Mouse (Mus musculus) neural tube, embryonic 11.5 days (tissue): ENCODE results near the gene Cbfa2t2. TPM values are rescaled to one million over a fixed set of nuclear protein-coding genes. Genes with fewer than 3 reads are reported as not detected.
"Not testable (repeated sequence)": the region's sequence is repeated elsewhere in the genome, so short reads cannot be mapped to it uniquely, and the experiment has no call there.

Source experiments
- ATAC-seq: fragments of 200-750 bp; cut with Nextera tagmentation; 2 replicates; pipeline ENCODE4 v1.8.0; 2017; ENCODE audit warnings: moderate number of reproducible peaks, mild to moderate bottlenecking, moderate TSS enrichment, moderate library complexity; ENCODE audit not compliant: insufficient read depth, low FRiP score, low TSS enrichment
- DNase-seq: peaks from one replicate; pipeline ENCODE4 v3.0.0-alpha.2; 2015; ENCODE audit warnings: low spot score
- H3K27ac ChIP-seq: fragments of 300-500 bp; sonication (generic); 2 replicates; pipeline ENCODE4 v1.5.1; 2014; ENCODE audit warnings: low read depth, mild to moderate bottlenecking, low read length
- H3K27me3 ChIP-seq: fragments of 300-500 bp; sonication (generic); 2 replicates; pipeline ENCODE4 v1.6.1; 2014; ENCODE audit warnings: mild to moderate bottlenecking, low read length, mixed read lengths; ENCODE audit not compliant: control insufficient read depth, insufficient read depth
- H3K36me3 ChIP-seq: fragments of 300-500 bp; sonication (generic); 2 replicates; pipeline ENCODE4 v1.6.1; 2014; ENCODE audit warnings: mild to moderate bottlenecking, low read length, moderate library complexity, mixed read lengths; ENCODE audit not compliant: control insufficient read depth, insufficient read depth
- H3K4me1 ChIP-seq: fragments of 300-500 bp; sonication (generic); 2 replicates; pipeline ENCODE4 v1.6.1; 2014; ENCODE audit warnings: low read length, mixed read lengths; ENCODE audit not compliant: control insufficient read depth, insufficient read depth
- H3K4me2 ChIP-seq: fragments of 300-500 bp; sonication (generic); 2 replicates; pipeline ENCODE4 v1.6.1; 2014; ENCODE audit warnings: low read depth, mild to moderate bottlenecking, moderate library complexity
- H3K4me3 ChIP-seq: fragments of 300-500 bp; sonication (generic); 2 replicates; pipeline ENCODE4 v1.5.1; 2014; ENCODE audit warnings: low read depth, low read length
- H3K9ac ChIP-seq: fragments of 300-500 bp; sonication (generic); 2 replicates; pipeline ENCODE4 v1.6.1; 2014; ENCODE audit warnings: mild to moderate bottlenecking, low read length
- H3K9me3 ChIP-seq: fragments of 300-500 bp; sonication (generic); 2 replicates; pipeline ENCODE4 v1.6.1; 2016; ENCODE audit warnings: low read length; ENCODE audit not compliant: control insufficient read depth
- WGBS: fragments of 180-500 bp; shearing (Covaris S2); extraction: QIAGEN DNeasy Blood & Tissue Kit; methylation state at CpG from one replicate; pipeline ENCODE4 v1.1.7; 2014; 5-methylcytosine and 5-hydroxymethylcytosine counted together
- polyA plus RNA-seq: library from polyadenylated mRNA; unstranded; fragments of >200 nt; fragmentation: Nextera tagmentation; extraction: Ambion mirVana; gene quantifications from 2 replicates; pipeline ENCODE4 v1.2.1, GENCODE M21; 2014

Cbfa2t2 gene
- polyA plus RNA-seq, 1 experiment from 2014 or later, result 63.6 TPM

GRCm38 (mm10) chr2:154474251-154475061, 38.2 kb downstream of the Cbfa2t2 start:
- ATAC-seq, result no peak
- no peak for DNase-seq

DNA sequence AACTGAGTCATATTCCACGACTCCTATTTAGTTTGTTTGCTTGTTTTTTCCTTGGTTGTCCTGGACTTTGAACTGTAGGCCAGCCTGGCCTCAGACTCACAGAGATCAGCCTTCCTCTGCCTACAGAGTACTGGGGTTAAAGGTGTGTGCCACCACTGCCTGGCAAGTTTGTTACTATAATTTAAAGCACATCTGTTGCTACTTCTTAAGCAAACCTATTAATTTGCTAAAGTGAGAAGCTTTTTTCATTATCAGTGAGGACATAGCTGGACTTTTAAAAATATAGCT, 38.7 kb downstream of the Cbfa2t2 start:
- no peak overlapping the region for H3K4me2 ChIP-seq
- ATAC-seq (no peak), DNase-seq (no peak)
- 82% methylated on average over 1 of the region's 1 CpGs for WGBS
- no peak overlapping the region for H3K4me3 ChIP-seq
- no peaks in the 10 kb centered on the region for H3K27me3 ChIP-seq
- no peaks in the 10 kb centered on the region for H3K4me1 ChIP-seq
- no peaks in the 10 kb centered on the region for H3K9me3 ChIP-seq
- no peak overlapping the region for H3K9ac ChIP-seq
- no peak overlapping the region for H3K27ac ChIP-seq
- H3K36me3 ChIP-seq, result no peaks in the 10 kb centered on the region

More at GRCm38 (mm10) chr2:154474251-154475061, 38.2 kb downstream of the Cbfa2t2 start:
- Histone ChIP-seq H3K36me3 (no peaks in the 10 kb centered on the region), H3K4me3 (no peak overlapping the region), H3K9me3 (no peaks in the 10 kb centered on the region), H3K9ac (no peak overlapping the region), H3K4me1 (no peaks in the 10 kb centered on the region), H3K4me2 (no peak overlapping the region), H3K27me3 (no peaks in the 10 kb centered on the region), H3K27ac (no peak overlapping the region)
- WGBS, result 90% methylated on average over 1 of the region's 1 CpGs

DNA sequence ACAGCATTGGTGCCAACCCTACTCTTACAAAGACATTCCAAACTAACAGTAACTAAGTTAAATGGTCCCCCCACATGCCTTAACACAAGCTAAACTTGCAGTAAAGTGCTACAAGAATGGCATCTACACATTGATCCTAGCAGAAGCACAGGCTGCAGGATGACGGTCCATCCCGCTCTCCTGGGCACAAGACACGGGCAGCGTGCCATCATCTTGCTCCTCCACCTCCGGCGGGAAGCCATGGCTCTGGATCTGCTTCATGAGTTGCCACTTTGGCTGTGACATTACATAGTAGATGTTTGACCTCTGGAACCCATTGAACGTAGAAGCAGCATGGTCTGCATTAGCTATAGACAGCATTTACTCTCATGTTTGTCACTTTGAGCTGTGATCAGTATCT, 39.6 kb downstream of the Cbfa2t2 start:
- no peaks in the 10 kb centered on the region for H3K27me3 ChIP-seq
- no peaks in the 10 kb centered on the region for H3K9me3 ChIP-seq
- 95% methylated on average over 7 of the region's 7 CpGs for WGBS
- DNase-seq (no peak), ATAC-seq (no peak)
- H3K4me2 ChIP-seq, result no peak overlapping the region
- no peaks in the 10 kb centered on the region for H3K4me1 ChIP-seq
- no peak overlapping the region for H3K27ac ChIP-seq
- H3K4me3 ChIP-seq, result no peak overlapping the region
- no peaks in the 10 kb centered on the region for H3K36me3 ChIP-seq
- H3K9ac ChIP-seq, result no peak overlapping the region

GRCm38 (mm10) chr2:154477028-154477427, 40.7 kb downstream of the Cbfa2t2 start:
- no peak overlapping the region for H3K9ac ChIP-seq
- 77% methylated on average over 3 of the region's 3 CpGs for WGBS
- H3K9me3 ChIP-seq, result no peaks in the 10 kb centered on the region
- H3K4me1 ChIP-seq, result no peaks in the 10 kb centered on the region
- no peak overlapping the region for H3K4me2 ChIP-seq
- no peaks in the 10 kb centered on the region for H3K27me3 ChIP-seq
- no peaks in the 10 kb centered on the region for H3K36me3 ChIP-seq
- no peak overlapping the region for H3K4me3 ChIP-seq
- ATAC-seq (no peak), DNase-seq (no peak)
- no peak overlapping the region for H3K27ac ChIP-seq

- Histone ChIP-seq H3K36me3 (no peaks in the 10 kb centered on the region), H3K4me3 (no peak overlapping the region), H3K27me3 (no peaks in the 10 kb centered on the region), H3K4me1 (no peaks in the 10 kb centered on the region), H3K27ac (no peak overlapping the region), H3K9ac (no peak overlapping the region), H3K9me3 (no peaks in the 10 kb centered on the region), H3K4me2 (no peak overlapping the region)
- no peak for ATAC-seq
- no peak for DNase-seq
Observed at GRCm38 (mm10) chr2:154491788-154492187, 55.5 kb downstream of the Cbfa2t2 start.

DNA sequence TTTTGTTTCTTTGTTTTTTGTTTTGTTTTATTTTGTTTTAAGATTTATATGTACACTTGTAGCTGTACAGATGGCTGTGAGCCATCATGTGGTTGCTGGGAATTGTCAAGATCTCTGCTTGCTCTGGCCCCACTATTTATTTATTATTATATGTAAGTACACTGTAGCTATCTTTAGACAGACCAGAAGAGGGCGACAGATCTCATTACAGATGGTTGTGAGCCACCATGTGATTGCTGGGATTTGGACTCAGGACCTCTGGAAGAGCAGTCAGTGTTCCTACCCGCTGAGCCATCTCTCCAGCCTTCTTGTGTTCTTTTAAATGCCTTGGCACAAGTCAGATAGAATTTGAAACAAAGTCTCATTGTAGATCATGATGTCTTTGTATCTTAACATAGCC, 57.3 kb downstream of the Cbfa2t2 start:
- not testable (repeated sequence) for ATAC-seq, H3K9me3 ChIP-seq, H3K4me3 ChIP-seq, H3K4me1 ChIP-seq, H3K27ac ChIP-seq, H3K9ac ChIP-seq, H3K36me3 ChIP-seq, H3K4me2 ChIP-seq, H3K27me3 ChIP-seq, DNase-seq
- WGBS, result 53% methylated on average over 2 of the region's 2 CpGs

GRCm38 (mm10) chr2:154495021-154495420, 58.7 kb downstream of the Cbfa2t2 start:
- Histone ChIP-seq H3K4me3 (no peak overlapping the region), H3K4me2 (no peak overlapping the region), H3K36me3 (no peaks in the 10 kb centered on the region), H3K4me1 (no peaks in the 10 kb centered on the region), H3K27ac (no peak overlapping the region), H3K27me3 (no peaks in the 10 kb centered on the region), H3K9me3 (no peaks in the 10 kb centered on the region), H3K9ac (no peak overlapping the region)
- WGBS, result 89% methylated on average over 4 of the region's 4 CpGs
- ATAC-seq (no peak), DNase-seq (no peak)

DNA sequence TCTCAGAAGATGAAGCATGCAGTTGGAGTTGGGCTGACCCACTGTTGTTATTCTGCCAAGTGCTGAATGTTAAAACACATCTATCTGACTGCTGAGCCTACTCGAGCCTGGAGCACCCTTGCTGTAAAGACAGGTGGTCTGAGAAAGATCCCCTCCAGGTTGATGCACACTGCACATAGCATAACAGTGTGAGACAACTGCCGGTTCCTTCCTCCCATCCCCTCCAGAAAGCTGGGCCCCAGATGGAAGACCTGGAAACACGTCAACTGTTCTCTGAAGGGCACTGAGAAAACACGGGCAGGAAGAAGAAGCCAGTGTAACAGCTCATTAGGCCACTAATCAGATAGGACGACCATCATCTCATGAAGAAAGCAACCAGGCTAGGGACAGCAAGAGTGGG, 62.3 kb downstream of the Cbfa2t2 start:
- no peak overlapping the region for H3K9ac ChIP-seq
- WGBS, result 66% methylated on average over 5 of the region's 5 CpGs
- no peak for ATAC-seq

GRCm38 (mm10) chr2:154499717-154500247, 63.5 kb downstream of the Cbfa2t2 start:
- Histone ChIP-seq H3K9me3 (no peaks in the 10 kb centered on the region), H3K9ac (no peak overlapping the region), H3K36me3 (no peaks in the 10 kb centered on the region), H3K27ac (no peak overlapping the region), H3K4me1 (no peaks in the 10 kb centered on the region), H3K27me3 (no peaks in the 10 kb centered on the region), H3K4me3 (no peak overlapping the region), H3K4me2 (no peak overlapping the region)
- ATAC-seq (no peak), DNase-seq (no peak)
- 97% methylated on average over 2 of the region's 2 CpGs for WGBS

More for the DNA sequence above, 62.3 kb downstream of the Cbfa2t2 start:
- Histone ChIP-seq H3K9me3 (no peaks in the 10 kb centered on the region), H3K27ac (no peak overlapping the region), H3K36me3 (no peaks in the 10 kb centered on the region), H3K27me3 (no peaks in the 10 kb centered on the region), H3K4me3 (no peak overlapping the region), H3K4me2 (no peak overlapping the region), H3K4me1 (no peaks in the 10 kb centered on the region)
- no peak for DNase-seq
